Mouse (Mus musculus) thymus, postnatal 14 days (tissue): ENCODE results near the gene Tmc1.

Experiments
- DNase-seq: peaks from one replicate; pipeline ENCODE4 v3.0.0; 2021

The Tmc1 gene

GRCm38 (mm10) chr19:20953874-20954273, at the start of gene Tmc1:
Gene Tmc1 (minus strand): TSS chr19:20954202.
- no peak for DNase-seq

GRCm38 (mm10) chr19:21001552-21001951, 47.5 kb upstream of the Tmc1 start:
- no peak for DNase-seq

DNA sequence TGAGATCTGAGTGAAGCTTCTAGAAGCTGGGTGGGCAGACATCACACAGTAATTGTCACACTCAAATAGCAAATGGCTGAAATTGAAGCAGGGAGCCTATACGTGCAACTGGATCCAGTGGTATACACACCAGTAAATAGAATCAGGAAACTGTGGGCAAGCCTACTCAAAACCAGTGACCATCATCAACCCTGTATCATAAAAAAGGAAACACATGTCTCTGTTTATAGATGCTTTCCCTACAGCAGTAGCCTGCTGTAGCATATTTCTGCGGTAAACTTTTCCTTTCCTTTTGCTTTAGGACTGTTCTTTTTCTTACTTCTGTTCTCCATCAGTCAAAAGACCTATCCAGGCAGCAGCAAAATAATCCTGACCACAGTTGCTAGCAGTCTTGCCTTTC, 25.2 kb upstream of the Tmc1 start:
- no peak for DNase-seq

DNA sequence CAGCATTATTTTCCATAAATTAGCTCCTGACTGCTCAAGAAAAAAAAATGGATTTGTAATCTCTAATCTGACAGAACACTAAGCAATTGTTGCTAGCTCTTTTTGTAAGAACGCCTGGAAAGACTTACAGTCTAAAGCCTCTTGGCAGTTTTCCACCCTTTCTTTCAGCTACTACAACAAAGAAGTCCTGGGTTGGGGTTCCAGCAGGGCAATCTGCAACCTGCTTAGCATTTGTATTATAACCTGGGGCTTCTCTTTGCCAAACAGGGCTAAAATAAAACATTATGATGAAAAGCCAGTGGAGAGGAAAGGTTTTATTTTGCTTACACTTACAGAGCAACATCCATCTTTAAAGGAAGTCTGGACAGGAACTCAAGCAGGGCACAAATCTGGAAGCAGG, 24.1 kb upstream of the Tmc1 start:
- no peak for DNase-seq

GRCm38 (mm10) chr19:20971926-20972325, 17.9 kb upstream of the Tmc1 start:
- DNase-seq: no peak

GRCm38 (mm10) chr19:20954815-20955214, 813 bp upstream of the Tmc1 start:
- no peak for DNase-seq

- no peak for DNase-seq
These were observed 9.6 kb downstream of the Tmc1 start for GRCm38 (mm10) chr19:20944446-20944845.

DNA sequence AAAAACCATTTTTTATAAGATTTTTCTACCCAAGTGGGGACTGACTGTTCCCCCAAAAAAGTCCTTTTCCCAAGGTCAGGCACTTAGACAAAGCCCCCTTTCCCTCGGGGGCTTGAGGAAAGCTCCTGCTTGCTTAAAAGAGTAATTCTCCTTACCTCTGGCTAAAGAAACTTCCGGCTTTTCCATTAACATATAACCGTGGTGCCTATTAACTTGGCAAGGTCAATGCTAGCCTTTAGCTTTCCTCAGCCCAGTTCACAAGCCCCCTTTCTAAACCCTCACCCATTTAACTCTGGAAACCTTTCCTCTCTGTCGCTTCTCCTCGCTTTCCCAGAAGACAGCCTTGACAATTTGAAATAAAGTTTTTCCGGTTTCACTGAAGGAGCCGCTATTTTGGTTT, 29.7 kb downstream of the Tmc1 start:
- no peak for DNase-seq

DNA sequence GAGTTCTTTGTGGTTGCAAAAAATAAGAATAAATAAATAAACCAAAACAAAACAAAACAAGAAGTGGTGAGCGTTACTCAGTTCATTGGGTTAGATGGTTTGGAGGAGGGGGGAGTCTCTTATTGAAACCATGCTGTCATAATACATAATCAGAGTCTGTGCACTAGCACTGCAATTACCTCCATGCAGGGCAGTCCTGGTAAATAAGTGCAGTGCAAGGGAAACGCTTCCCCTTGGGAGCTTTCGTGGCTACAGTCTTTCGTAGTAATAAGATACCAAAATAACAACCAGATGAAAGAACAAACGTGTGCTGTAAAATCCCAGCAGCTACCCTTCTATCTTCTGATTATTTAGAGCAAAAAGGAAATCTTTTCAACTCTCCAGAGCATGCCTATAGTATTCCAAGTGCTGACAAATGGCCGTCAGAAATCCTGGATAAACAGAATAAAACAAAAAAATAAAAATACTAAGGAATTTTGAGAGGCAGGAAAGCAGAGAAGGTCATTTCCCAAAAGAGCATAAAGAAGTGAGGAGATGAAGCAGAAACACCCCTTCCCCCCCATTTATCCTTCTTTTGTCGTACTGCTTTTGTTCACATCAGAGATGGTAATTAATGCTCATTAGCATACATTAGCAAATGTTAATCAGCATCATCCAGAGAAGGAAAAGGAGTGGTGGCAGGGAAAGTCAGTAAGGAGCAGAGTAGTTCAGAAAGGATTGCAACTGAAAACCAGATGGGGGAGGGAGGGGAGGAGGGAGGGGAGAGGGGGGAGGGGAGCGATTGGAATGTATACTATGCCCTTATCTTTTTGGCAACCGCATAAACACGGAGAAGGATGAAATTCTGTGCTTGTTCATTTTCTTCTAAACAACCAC, 30.4 kb downstream of the Tmc1 start:
- no peak for DNase-seq

DNA sequence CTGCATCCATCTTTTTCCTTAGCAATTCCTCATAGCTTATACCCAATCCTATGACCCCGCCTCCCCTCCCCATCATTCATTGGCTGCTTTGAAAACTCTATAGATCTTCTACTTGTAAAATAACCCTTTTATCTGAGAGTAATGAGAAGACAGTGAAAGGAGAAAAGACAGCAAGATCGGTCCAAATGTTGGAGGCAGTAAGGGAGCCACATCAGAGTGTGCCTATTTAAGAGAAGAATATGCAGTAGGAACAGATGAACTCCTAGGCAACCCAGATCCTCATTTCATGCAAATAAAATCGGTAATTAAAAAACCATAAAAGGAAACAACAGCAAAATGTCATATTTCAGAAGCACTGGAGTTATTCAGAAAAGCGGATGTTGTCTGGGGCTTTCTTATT, 35.8 kb downstream of the Tmc1 start:
- no peak for DNase-seq

DNA sequence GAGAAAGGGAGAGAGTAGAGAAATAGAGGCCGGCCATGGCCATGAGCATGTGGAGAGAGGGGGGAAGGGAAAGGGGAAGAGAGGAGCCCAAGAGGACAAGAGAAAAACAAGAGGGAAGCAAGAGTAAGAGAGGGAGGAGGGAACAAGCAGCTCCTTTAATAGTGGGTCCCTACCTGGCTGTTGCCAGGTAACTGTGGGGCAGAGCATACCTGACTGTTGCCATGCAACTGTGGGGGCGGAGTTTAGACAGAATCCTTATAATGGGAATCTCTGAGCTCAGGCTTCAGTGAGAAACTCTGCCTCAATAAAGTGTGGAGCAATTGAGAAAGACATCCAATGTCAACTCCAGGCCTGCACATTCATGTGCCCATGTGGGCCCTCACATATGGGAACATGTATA, 38.9 kb downstream of the Tmc1 start:
- no peak for DNase-seq

GRCm38 (mm10) chr19:20910356-20910755, 43.6 kb downstream of the Tmc1 start:
- no peak for DNase-seq

- no peak for DNase-seq
These were observed 72.8 kb downstream of the Tmc1 start for GRCm38 (mm10) chr19:20881205-20881604.

- peak; percentile 8 for DNase-seq
These were observed 78.1 kb downstream of the Tmc1 start for GRCm38 (mm10) chr19:20875881-20876280.

GRCm38 (mm10) chr19:20861779-20862178, 92.2 kb downstream of the Tmc1 start:
- DNase-seq: no peak

- no peak for DNase-seq
These were observed 93.7 kb downstream of the Tmc1 start for GRCm38 (mm10) chr19:20860270-20860669.

- DNase-seq: no peak
These were observed 96.2 kb downstream of the Tmc1 start for GRCm38 (mm10) chr19:20857819-20858218.

GRCm38 (mm10) chr19:20848906-20849305, 105.1 kb downstream of the Tmc1 start:
- DNase-seq: no peak

DNA sequence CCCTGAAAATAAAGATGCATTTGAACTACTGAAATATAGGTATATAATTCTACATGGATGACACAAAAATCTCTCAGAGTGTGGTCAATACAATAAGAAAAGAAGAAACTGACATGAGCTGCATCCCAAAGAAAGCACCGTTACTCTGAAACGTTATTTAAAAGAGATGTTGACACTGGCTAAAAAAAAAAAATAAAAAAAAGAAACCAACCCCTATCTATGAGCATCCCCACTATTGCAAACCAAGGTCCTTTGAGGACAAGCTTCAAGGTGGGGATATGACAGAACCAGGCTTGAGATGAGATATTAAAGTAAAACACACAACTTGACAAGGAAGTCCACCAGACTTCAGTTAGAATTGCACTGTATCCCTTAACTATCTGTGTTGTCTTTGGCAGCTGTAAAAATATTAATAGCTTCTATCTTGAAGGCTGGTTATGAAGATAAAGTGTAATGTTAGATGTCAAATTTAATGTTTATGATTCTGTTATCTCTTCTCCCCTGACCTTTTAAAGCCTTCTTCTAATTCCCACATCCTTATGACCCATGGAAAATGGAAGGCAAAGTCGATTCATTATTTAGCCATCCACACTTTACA, 106.4 kb downstream of the Tmc1 start:
- no peak for DNase-seq

- no peak for DNase-seq
These were observed 116.6 kb downstream of the Tmc1 start for GRCm38 (mm10) chr19:20837422-20837821.

DNA sequence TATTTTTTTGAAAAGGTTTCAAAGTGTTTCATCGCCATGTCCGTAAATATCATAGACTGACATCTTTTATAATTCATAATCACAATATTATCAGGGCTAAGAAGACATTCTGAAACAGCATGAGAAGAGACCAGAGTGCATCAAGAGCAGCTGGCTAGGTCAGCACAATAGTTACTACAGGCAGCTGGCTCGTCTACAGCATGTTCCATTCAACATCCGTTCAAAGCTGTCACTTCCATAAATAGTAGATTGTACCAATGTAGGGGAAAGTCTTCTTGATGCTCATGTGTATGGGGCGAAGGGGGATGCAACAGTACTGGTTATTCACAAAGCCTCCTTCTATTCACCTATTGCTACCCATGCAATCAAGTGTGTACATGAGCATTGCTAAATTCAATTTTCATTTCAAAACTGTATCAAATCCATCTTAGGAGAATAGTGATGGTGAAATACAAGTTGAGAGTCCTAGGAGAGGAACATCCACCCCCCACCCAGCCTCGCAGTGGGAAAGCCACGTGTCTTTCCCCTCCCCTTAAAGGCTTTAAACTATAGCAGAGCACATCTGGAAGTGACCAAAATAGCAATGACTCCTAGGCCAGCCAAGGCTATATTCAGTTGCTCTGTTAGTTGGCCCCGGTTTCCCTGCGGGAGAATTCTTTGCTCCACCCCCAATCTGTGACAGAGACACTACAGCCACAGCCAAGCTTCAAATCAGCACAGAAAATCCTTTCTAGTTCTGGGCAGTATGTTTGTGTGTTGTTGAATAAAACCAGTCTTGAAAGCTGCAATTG, 117.8 kb downstream of the Tmc1 start:
- no peak for DNase-seq

DNA sequence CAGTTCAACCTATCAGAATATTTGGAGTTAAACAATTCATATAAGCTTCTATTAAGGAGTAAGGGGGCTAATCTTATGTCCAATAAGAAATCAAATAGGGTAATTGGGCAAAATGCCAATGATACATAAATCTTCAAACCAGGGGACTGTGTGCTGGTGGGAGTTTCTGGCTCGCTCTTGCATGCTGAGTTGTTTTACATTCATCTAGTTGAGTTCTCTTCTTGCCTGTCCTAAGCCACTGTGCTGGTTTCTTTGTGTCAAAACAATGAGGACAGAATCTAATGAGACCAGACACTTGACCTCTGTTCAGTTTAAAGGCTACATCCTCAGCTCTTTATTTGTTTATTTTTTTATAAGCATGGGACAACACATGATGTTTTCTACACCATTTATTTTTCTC, 119.1 kb downstream of the Tmc1 start:
- DNase-seq: no peak

- no peak for DNase-seq
These were observed 154.5 kb downstream of the Tmc1 start for GRCm38 (mm10) chr19:20799460-20799859.
